Mouse (Mus musculus) MEL (cell line): ENCODE measurements at regions not wholly inside any gene's neighbourhood (a gene's known extent, or its start where the extent isn't known, plus 50 kb on each side); places are given as distances from the start of the nearest gene placed in this dataset.

ENCODE experiments used
- MYC ChIP-seq: IDR thresholded peaks from 2 replicates; pipeline ENCODE4 v1.6.1; 2011; ENCODE audit warnings: low read depth, mild to moderate bottlenecking, low read length, improper control_type of control experiment, moderate library complexity
- POLR2A ChIP-seq, 2 experiments: IDR thresholded peaks; 2 replicates each; pipeline ENCODE4 v1.6.1; 2011 to 2012; ENCODE audit warnings: low read length in 2 of 2, mild to moderate bottlenecking in 2 of 2, control low read depth in 1 of 2, improper control_type of control experiment in 1 of 2, low read depth in 1 of 2, moderate library complexity in 1 of 2; ENCODE audit not compliant: control insufficient read depth in 1 of 2, insufficient read depth in 1 of 2, poor library complexity in 1 of 2

GRCm38 (mm10) chr4:127552456-127553225 lies 194.7 kb upstream of the Gjb5 start:
- no peak for TF ChIP-seq MYC
- TF ChIP-seq POLR2A (IDR thresholded peaks at IDR 0.05; ENCODE audit: control insufficient read depth in 1 of 2, insufficient read depth in 1 of 2, low read depth in 1 of 2, low read length in 2 of 2, poor library complexity in 1 of 2) = no peak
